Mouse (Mus musculus) MEL (cell line): Measurements from ENCODE around the gene Eng. TPM values are rescaled to one million over a fixed set of nuclear protein-coding genes. Genes with fewer than 3 reads are reported as not detected.

Experiments
- DNase-seq: peaks from one replicate; pipeline ENCODE4 v3.0.0; 2011; ENCODE audit warnings: low read depth, low spot score
- H3K27ac ChIP-seq: 2 replicates; pipeline ENCODE4 v1.5.1; 2012; ENCODE audit warnings: low read depth, mild to moderate bottlenecking, control low read depth, low read length, moderate library complexity; ENCODE audit not compliant: control insufficient read depth
- H3K27me3 ChIP-seq, 2 experiments: fragments of 150-350 bp in 1 of 2; sonication (generic) in 1 of 2; 2 replicates each; pipeline ENCODE4 v1.6.1; 2012; ENCODE audit warnings: low read length in 2 of 2, mild to moderate bottlenecking in 2 of 2, improper control_type of control experiment in 1 of 2, moderate library complexity in 1 of 2; ENCODE audit not compliant: insufficient read depth in 2 of 2, control insufficient read depth in 1 of 2
- H3K36me3 ChIP-seq, 2 experiments: 2 replicates each; pipeline ENCODE4 v1.6.1; 2012 to 2014; ENCODE audit warnings: low read length in 2 of 2, improper control_type of control experiment in 1 of 2, inconsistent platforms in 1 of 2, mild to moderate bottlenecking in 1 of 2; ENCODE audit not compliant: insufficient read depth in 2 of 2, control insufficient read depth in 1 of 2
- H3K4me1 ChIP-seq, 2 experiments: fragments of 150-350 bp in 1 of 2; sonication (generic) in 1 of 2; 2 replicates each; pipeline ENCODE4 v1.6.1; 2012; ENCODE audit warnings: low read length in 2 of 2, improper control_type of control experiment in 1 of 2, mild to moderate bottlenecking in 1 of 2; ENCODE audit not compliant: insufficient read depth in 2 of 2, control insufficient read depth in 1 of 2
- H3K4me3 ChIP-seq, 2 experiments: fragments of 150-350 bp in 1 of 2; sonication (generic) in 1 of 2; 2 replicates each; pipeline ENCODE4 v1.5.1; 2012; ENCODE audit warnings: low read depth in 2 of 2, low read length in 2 of 2, mild to moderate bottlenecking in 2 of 2, moderate library complexity in 2 of 2, control low read depth in 1 of 2, improper control_type of control experiment in 1 of 2; ENCODE audit not compliant: control insufficient read depth in 1 of 2, insufficient read depth in 1 of 2
- H3K79me2 ChIP-seq: 2 replicates; pipeline ENCODE4 v1.6.1; 2012; ENCODE audit warnings: mild to moderate bottlenecking, low read length, moderate library complexity; ENCODE audit not compliant: control insufficient read depth, poor library complexity, insufficient read depth
- H3K9ac ChIP-seq: 2 replicates; pipeline ENCODE4 v1.6.1; 2012; ENCODE audit warnings: low read depth, mild to moderate bottlenecking, control low read depth, low read length, moderate library complexity; ENCODE audit not compliant: control insufficient read depth, poor library complexity, severe bottlenecking
- H3K9me3 ChIP-seq: fragments of 150-350 bp; sonication (generic); replicated peaks from 2 replicates; pipeline ENCODE4 v1.6.1; 2012; ENCODE audit warnings: mild to moderate bottlenecking, low read length, improper control_type of control experiment, moderate library complexity; ENCODE audit not compliant: insufficient read depth
- CHD1 ChIP-seq: IDR thresholded peaks from 2 replicates; pipeline ENCODE4 v1.6.1; 2012; ENCODE audit warnings: low read depth, mild to moderate bottlenecking, inconsistent platforms, low read length, improper control_type of control experiment
- E2F4 ChIP-seq: IDR thresholded peaks from 2 replicates; pipeline ENCODE4 v1.6.1; 2011; ENCODE audit warnings: low read depth, low read length, improper control_type of control experiment, borderline replicate concordance
- EP300 ChIP-seq, 2 experiments: IDR thresholded peaks; 2 replicates each; pipeline ENCODE4 v1.6.1; 2011; ENCODE audit warnings: improper control_type of control experiment in 2 of 2, low read length in 2 of 2, low read depth in 1 of 2, mild to moderate bottlenecking in 1 of 2
- ETS1 ChIP-seq: IDR thresholded peaks from 2 replicates; pipeline ENCODE4 v1.6.1; 2012; ENCODE audit warnings: low read depth, mild to moderate bottlenecking, inconsistent platforms, low read length, improper control_type of control experiment, moderate library complexity
- HCFC1 ChIP-seq: IDR thresholded peaks from 2 replicates; pipeline ENCODE4 v1.6.1; 2012; ENCODE audit warnings: low read depth, mild to moderate bottlenecking, inconsistent platforms, low read length, improper control_type of control experiment, moderate library complexity
- KAT2A ChIP-seq: conservative IDR thresholded peaks from 2 replicates; pipeline ENCODE4 v1.6.1; 2012; ENCODE audit warnings: low read depth, low read length, improper control_type of control experiment, inconsistent platforms
- MAFK ChIP-seq: IDR thresholded peaks from 2 replicates; pipeline ENCODE4 v1.6.1; 2011; ENCODE audit warnings: low read depth, mild to moderate bottlenecking, low read length, improper control_type of control experiment, borderline replicate concordance
- MAZ ChIP-seq: IDR thresholded peaks from 2 replicates; pipeline ENCODE4 v1.6.1; 2012; ENCODE audit warnings: low read depth, mild to moderate bottlenecking, inconsistent platforms, low read length, improper control_type of control experiment
- MEF2A ChIP-seq: IDR thresholded peaks from 2 replicates; pipeline ENCODE4 v1.6.1; 2014; ENCODE audit warnings: low read depth, mild to moderate bottlenecking, inconsistent platforms, low read length, improper control_type of control experiment; ENCODE audit not compliant: poor library complexity, insufficient replicate concordance, severe bottlenecking; ENCODE audit errors: extremely low read depth
- MXI1 ChIP-seq: IDR thresholded peaks from 2 replicates; pipeline ENCODE4 v1.6.1; 2011; ENCODE audit warnings: mild to moderate bottlenecking, low read depth, low read length, improper control_type of control experiment
- MYB ChIP-seq: IDR thresholded peaks from 2 replicates; pipeline ENCODE4 v1.6.1; 2011; ENCODE audit warnings: mild to moderate bottlenecking, low read depth, low read length, improper control_type of control experiment
- NELFE ChIP-seq: IDR thresholded peaks from 2 replicates; pipeline ENCODE4 v1.6.1; 2011; ENCODE audit warnings: low read depth, low read length, improper control_type of control experiment
- POLR2A ChIP-seq, 2 experiments: IDR thresholded peaks; 2 replicates each; pipeline ENCODE4 v1.6.1; 2011 to 2012; ENCODE audit warnings: low read length in 2 of 2, mild to moderate bottlenecking in 2 of 2, control low read depth in 1 of 2, improper control_type of control experiment in 1 of 2, low read depth in 1 of 2, moderate library complexity in 1 of 2; ENCODE audit not compliant: control insufficient read depth in 1 of 2, insufficient read depth in 1 of 2, poor library complexity in 1 of 2
- SMC3 ChIP-seq: IDR thresholded peaks from 2 replicates; pipeline ENCODE4 v1.6.1; 2011; ENCODE audit warnings: low read depth, low read length, improper control_type of control experiment
- TAL1 ChIP-seq: IDR thresholded peaks from 2 replicates; pipeline ENCODE4 v1.6.1; 2012; ENCODE audit warnings: mild to moderate bottlenecking, inconsistent platforms, low read length, moderate library complexity, mixed read lengths
- TBP ChIP-seq: IDR thresholded peaks from 2 replicates; pipeline ENCODE4 v1.8.0; 2011; ENCODE audit warnings: low read depth, low read length, improper control_type of control experiment
- TCF12 ChIP-seq: IDR thresholded peaks from 2 replicates; pipeline ENCODE4 v1.6.1; 2014; ENCODE audit warnings: low read depth, mild to moderate bottlenecking, inconsistent platforms, low read length, improper control_type of control experiment, moderate library complexity
- polyA plus RNA-seq, 2 experiments: library from polyadenylated mRNA; stranded (reverse) in 1 of 2; unstranded in 1 of 2; fragments of >175 nt in 1 of 2; fragments of >200 nt in 1 of 2; gene quantifications; 2 replicates each; pipeline versions ENCODE4 v1.2.1 to v1.2.4; 2012; ENCODE audit warnings: low replicate concordance in 2 of 2, low read depth in 1 of 2; ENCODE audit not compliant: insufficient read length in 2 of 2, insufficient read depth in 1 of 2, missing spikeins in 1 of 2
- total RNA-seq: library from RNA; depleted of rRNA; stranded (reverse); fragments of 300-350 nt; gene quantifications from 2 replicates; pipeline ENCODE4 v1.2.3, GENCODE M21; 2012

The Eng gene
- total and polyA plus RNA-seq, 3 experiments, result 0.73 to 1.0 TPM; not detected in 1

DNA sequence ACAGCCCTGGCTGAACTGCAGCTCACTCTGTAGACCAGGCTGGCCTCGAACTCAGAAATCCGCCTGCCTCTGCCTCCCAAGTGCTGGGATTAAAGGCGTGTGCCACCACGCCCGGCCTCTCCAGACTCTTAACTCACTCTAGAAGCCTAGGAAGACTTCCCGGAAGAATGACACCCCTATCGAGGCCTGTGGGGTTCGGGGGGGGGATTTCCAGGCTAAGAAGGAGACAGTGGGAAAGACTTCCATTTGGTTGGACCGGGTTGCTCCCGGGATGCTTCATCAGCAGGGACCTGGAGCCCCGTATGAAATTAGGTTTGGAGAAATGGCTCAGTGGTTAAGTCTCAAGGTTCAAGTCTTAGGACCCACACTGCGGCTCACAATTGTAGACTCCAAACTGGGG, 48.3 kb downstream of the Eng start:
- no peak for DNase-seq
- Histone ChIP-seq H3K27ac (no peak overlapping the region), H3K36me3 (peaks cover 0 to 10% of the 10 kb centered on the region in 2 experiments; a peak in 2 of 4 replicates), H3K9me3 (no peaks in the 10 kb centered on the region), H3K27me3 (no peaks in the 10 kb centered on the region), H3K4me1 (peaks cover 0 to 15% of the 10 kb centered on the region in 2 experiments; a peak in 2 of 4 replicates), H3K9ac (peak overlapping the region; percentile 68; the same call in 1 of the 2 replicates), H3K79me2 (peaks cover 15% of the 10 kb centered on the region), H3K4me3 (peak overlapping the region in 1 of 2 experiments; percentile 64; a peak in 2 of 4 replicates)
- TF ChIP-seq TAL1 (no peak), CHD1 (no peak), POLR2A (IDR thresholded peaks at IDR 0.05; ENCODE audit: control insufficient read depth in 1 of 2, insufficient read depth in 1 of 2, low read depth in 1 of 2, low read length in 2 of 2, poor library complexity in 1 of 2) (no peak), MXI1 (no peak), E2F4 (no peak), MEF2A (no peak), TBP (no peak), EP300 (IDR thresholded peaks at IDR 0.05; ENCODE audit: low read depth in 1 of 2, low read length in 2 of 2) (no peak), MAZ (no peak), KAT2A (no peak), SMC3 (no peak), ETS1 (no peak), HCFC1 (no peak), MYB (no peak), MAFK (no peak), NELFE (no peak), TCF12 (no peak)

DNA sequence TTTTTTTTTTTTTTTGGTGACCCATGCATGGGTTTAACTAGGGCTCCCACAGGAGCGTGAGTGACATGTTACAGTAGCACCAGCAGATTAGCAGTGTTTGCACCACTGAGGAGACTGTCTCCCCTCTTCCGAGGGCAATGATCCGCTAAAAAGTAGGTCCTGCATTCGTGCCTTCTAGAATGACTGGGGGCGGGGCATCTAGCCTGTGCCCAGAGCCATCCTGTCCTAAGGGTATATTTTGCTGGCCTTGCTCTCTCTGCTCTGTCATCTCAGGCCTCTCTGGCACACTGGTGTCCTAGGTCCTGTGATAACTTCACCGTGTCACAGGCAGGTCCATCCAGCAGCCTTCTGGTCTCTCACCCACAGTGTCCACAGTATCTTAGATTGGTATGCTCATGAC, 53.3 kb downstream of the Eng start:
- H3K4me1 ChIP-seq, result no peaks in the 10 kb centered on the region
- H3K9me3 ChIP-seq, result no peaks in the 10 kb centered on the region
- no peak overlapping the region for H3K9ac ChIP-seq
- H3K27ac ChIP-seq, result no peak overlapping the region
- H3K4me3 ChIP-seq, result no peak overlapping the region
- no peaks in the 10 kb centered on the region for H3K36me3 ChIP-seq
- H3K79me2 ChIP-seq, result no peaks in the 10 kb centered on the region
- no peak for DNase-seq
- no peaks in the 10 kb centered on the region for H3K27me3 ChIP-seq
- TF ChIP-seq MEF2A, result no peak
